Mouse (Mus musculus) E14TG2a.4 (cell line): ENCODE results near the gene Fiz1.

Source experiments
- H3K27me3 ChIP-seq: 2 replicates; pipeline ENCODE4 v1.6.1; 2014; ENCODE audit warnings: low read length, control low read depth; ENCODE audit not compliant: insufficient read depth
- H3K36me3 ChIP-seq: 2 replicates; pipeline ENCODE4 v1.6.1; 2014; ENCODE audit warnings: low read length, control low read depth; ENCODE audit not compliant: insufficient read depth
- H3K4me1 ChIP-seq: replicated peaks from 2 replicates; pipeline ENCODE4 v1.6.1; 2014; ENCODE audit warnings: low read depth, low read length, control low read depth
- H3K4me3 ChIP-seq: replicated peaks from 2 replicates; pipeline ENCODE4 v1.5.1; 2014; ENCODE audit warnings: mild to moderate bottlenecking, low read length
- H3K9me3 ChIP-seq: 2 replicates; pipeline ENCODE4 v1.6.1; 2014; ENCODE audit warnings: low read length, control low read depth
- CTCF ChIP-seq: conservative IDR thresholded peaks from 2 replicates; pipeline ENCODE4 v1.5.1; 2014; ENCODE audit warnings: low read length
- NANOG ChIP-seq: IDR thresholded peaks from 2 replicates; pipeline ENCODE4 v1.6.1; 2014; ENCODE audit warnings: borderline replicate concordance, low read length, mixed read lengths
- POU5F1 ChIP-seq: IDR thresholded peaks from 2 replicates; pipeline ENCODE4 v1.6.1; 2014; ENCODE audit warnings: low read length, borderline replicate concordance

The Fiz1 gene

DNA sequence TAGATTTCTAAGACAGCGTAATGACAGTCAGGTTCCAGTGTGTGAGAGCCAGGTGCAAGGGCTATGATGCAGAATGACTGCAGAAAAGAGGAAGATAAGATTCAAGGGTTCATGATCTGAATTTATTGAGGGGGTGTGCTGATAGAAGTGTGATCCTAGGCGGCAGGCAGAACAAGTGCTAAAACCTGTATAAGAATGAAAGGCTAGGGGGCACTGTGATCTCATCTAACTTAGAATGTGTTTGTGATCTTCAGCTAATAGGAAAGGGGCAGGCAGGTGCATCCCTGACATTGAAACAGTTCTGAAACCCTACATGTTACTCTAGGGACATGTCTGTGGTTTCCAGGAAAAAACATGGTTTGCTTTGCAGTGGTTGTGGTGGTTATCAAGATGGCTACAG is 31.6 kb upstream of the Fiz1 start:
- no peak overlapping the region for H3K4me3 ChIP-seq
- H3K36me3 ChIP-seq, result peaks cover 4% of the 10 kb centered on the region; the same call in 1 of the 2 replicates
- TF ChIP-seq POU5F1 (no peak), CTCF (peak; percentile 15; the same call in 1 of the 2 replicates)
- H3K4me1 ChIP-seq, result peaks cover 14% of the 10 kb centered on the region
- H3K9me3 ChIP-seq, result no peaks in the 10 kb centered on the region
- 0 out of 2 replicates have a peak, but pooled peaks cover 6% of the 10 kb centered on the region for H3K27me3 ChIP-seq

DNA sequence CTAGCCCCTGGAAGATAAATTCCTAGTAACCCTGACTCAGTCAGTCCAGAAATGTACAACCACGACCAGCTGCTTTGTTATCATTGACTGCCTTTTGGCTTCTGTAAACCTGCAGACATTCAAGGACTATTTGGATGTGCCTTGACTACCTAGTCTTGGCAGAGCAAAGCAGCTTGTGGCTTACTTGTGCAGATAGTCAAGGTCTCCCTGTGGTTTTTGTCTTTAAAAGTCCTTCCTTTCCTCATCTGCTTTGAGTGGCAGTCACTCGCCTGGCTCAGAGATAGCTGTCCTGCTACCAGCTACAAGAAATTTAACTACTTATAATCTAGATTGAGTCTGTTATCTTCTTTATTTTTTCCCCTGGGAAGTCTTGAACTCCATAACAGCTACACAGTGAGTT is 30.5 kb upstream of the Fiz1 start:
- Histone ChIP-seq H3K36me3 (peaks cover 4% of the 10 kb centered on the region; the same call in 1 of the 2 replicates), H3K4me3 (no peak overlapping the region), H3K9me3 (no peaks in the 10 kb centered on the region), H3K27me3 (0 out of 2 replicates have a peak, but pooled peaks cover 3% of the 10 kb centered on the region), H3K4me1 (peaks cover 6% of the 10 kb centered on the region)
- no peak for TF ChIP-seq NANOG

DNA sequence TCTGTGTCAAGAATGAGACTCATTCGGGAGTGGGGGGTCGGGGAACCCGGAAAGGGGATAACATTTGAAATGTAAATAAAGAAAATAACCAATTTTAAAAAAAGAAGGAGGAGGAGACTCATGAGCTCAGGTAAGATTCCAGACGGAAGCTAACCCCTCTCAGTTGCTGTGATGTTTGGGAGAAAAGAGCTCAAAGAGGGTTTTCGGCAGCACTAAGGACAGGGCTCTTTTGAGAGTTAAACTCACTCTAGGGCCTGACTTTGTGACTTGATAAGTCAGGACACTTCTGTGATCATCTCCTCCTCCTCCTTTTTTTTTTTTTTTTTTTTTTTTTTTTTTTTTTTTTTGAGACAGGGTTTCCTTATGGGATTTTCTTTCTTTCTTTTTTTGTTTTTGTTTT is 24.4 kb upstream of the Fiz1 start:
- H3K27me3 ChIP-seq, result peaks cover 12% of the 10 kb centered on the region; the same call in 1 of the 2 replicates
- no peaks in the 10 kb centered on the region for H3K9me3 ChIP-seq
- TF ChIP-seq POU5F1 (no peak), NANOG (no peak), CTCF (no peak)
- peaks cover 28% of the 10 kb centered on the region for H3K4me1 ChIP-seq
- peaks cover 4% of the 10 kb centered on the region; the same call in 1 of the 2 replicates for H3K36me3 ChIP-seq
- peak overlapping the region; percentile 90 for H3K4me3 ChIP-seq

DNA sequence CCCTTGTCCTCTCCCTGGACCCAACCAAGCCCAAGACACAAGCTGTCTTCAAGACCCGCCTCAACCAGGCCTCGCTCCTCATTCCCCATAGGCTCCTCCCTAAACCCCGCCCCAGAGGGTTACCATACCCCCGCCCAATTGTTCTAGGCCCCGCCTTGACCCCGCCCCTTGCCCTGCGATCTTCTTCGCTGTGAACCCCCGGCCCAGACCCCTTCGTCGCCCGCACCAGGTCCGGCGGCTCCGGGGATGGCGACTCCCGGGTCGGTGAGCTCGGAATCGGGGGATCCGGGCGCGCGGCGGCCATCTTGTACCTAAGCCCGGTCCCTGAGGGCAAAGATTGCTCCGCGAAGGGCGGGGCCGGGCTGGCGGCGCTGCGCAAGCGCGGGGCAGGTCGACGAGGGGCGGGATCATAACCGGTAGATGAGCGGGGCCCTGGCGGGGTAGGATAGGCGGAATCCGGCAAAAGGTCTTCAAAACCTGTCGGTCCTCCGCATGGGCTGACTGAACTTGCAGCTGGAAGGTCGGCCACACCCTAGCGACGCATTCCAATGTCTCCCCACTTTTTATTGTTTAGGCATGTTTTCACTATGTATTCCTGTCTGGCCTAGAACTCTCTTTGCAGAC is 23.7 kb upstream of the Fiz1 start, which contains the start of gene Zfp784:
TSS of gene Zfp784 (minus strand) at position 338 of the 624 bp plus-strand sequence.
- peaks cover 10% of the 10 kb centered on the region for H3K36me3 ChIP-seq
- H3K27me3 ChIP-seq, result peaks cover 19% of the 10 kb centered on the region
- H3K4me1 ChIP-seq, result peaks cover 28% of the 10 kb centered on the region
- peak within 1 kb of the TSS; percentile 90 for H3K4me3 ChIP-seq
- no peak for TF ChIP-seq POU5F1
- no peak for TF ChIP-seq CTCF
- no peak for TF ChIP-seq NANOG
- H3K9me3 ChIP-seq, result no peaks in the 10 kb centered on the region

DNA sequence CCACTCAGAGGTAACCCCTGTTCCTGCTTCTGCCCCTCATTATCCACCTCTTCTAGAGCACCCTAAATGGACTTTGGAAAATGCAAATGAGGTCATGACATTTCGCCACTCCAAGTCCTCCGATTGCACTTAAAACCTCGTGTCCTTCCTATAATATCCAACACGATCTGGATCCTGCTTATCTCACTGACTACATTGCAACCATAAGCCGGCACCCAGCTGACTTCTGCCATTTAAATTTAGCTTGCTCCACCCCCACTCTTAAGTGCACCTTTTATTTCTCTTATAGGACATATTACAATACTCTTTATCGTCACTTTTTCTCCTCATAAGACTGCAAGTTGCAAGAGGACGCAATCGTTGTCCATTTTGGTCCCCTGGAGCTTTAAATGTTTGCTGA is 23.0 kb upstream of the Fiz1 start:
- H3K27me3 ChIP-seq, result peaks cover 27% of the 10 kb centered on the region
- peak overlapping the region; percentile 90 for H3K4me3 ChIP-seq
- peaks cover 28% of the 10 kb centered on the region for H3K4me1 ChIP-seq
- H3K36me3 ChIP-seq, result peaks cover 17% of the 10 kb centered on the region
- H3K9me3 ChIP-seq, result no peaks in the 10 kb centered on the region
- no peak for TF ChIP-seq NANOG
- no peak for TF ChIP-seq CTCF
- TF ChIP-seq POU5F1, result no peak

DNA sequence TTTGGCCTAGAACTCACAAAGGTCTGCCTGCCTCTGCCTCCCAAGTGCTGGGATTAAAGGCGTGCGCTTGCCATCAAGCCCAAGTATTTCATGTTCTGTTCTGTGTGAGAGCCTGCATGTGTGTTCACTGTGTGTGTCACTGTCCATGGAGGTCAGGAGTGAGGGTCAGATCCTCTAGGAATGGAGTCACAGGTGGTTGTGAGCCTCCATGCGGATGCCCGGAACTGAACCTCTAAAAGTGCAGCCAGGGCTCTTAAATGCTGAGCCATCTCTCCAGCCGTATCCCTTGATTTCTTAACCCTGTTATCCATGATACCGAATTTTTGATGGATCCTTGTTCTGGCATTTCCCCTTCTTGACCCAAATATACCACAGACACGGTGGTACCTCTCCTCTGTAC is 22.5 kb upstream of the Fiz1 start:
- H3K36me3 ChIP-seq, result peaks cover 20% of the 10 kb centered on the region
- H3K9me3 ChIP-seq, result no peaks in the 10 kb centered on the region
- H3K4me3 ChIP-seq, result no peak overlapping the region
- peaks cover 32% of the 10 kb centered on the region for H3K4me1 ChIP-seq
- TF ChIP-seq NANOG, result no peak
- TF ChIP-seq CTCF, result no peak
- TF ChIP-seq POU5F1, result no peak
- H3K27me3 ChIP-seq, result peaks cover 31% of the 10 kb centered on the region

DNA sequence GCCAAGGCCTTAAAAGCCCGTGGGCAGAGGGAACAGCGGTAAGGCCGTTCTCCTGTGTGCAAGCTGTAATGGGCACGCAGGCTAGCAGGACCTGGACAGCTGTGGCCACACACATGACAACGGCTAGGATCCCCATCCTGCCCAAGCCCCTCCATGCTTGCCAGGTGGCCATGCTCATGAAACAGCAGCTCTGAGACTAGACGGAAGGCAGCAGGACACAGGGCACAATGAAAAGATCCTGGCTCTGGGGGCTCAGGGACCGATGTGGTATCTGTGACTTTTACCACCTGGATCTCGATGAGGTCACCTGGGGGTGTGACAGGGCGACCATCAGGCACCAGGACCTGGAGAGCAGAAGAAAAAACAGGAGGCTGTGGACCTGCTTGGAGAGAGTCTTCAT is 21.6 kb upstream of the Fiz1 start:
- peaks cover 38% of the 10 kb centered on the region for H3K4me1 ChIP-seq
- H3K4me3 ChIP-seq, result no peak overlapping the region
- TF ChIP-seq NANOG, result no peak
- TF ChIP-seq POU5F1, result no peak
- no peak for TF ChIP-seq CTCF
- H3K27me3 ChIP-seq, result peaks cover 39% of the 10 kb centered on the region
- no peaks in the 10 kb centered on the region for H3K9me3 ChIP-seq
- peaks cover 16% of the 10 kb centered on the region for H3K36me3 ChIP-seq

DNA sequence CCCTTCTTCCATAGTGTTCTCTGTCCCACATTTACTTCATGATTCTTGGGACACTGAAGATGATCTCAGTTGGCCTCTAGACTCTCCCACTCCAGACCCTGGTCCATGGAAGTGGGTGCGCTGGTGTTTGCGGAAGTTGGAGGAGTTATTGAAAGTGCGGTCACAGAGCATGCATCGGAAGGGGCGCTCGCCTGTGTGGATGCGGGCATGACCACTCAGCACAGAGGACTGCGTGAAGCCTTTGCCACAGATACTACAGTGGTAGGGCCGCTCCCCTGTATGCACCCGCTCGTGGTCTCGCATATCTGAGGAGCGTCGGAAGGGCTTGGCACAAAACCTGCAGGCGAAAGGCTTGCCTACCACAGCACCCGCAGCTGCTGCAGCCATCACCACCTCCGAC is 21.1 kb upstream of the Fiz1 start:
- H3K4me1 ChIP-seq, result peaks cover 42% of the 10 kb centered on the region
- H3K36me3 ChIP-seq, result peaks cover 16% of the 10 kb centered on the region
- peaks cover 44% of the 10 kb centered on the region for H3K27me3 ChIP-seq
- no peaks in the 10 kb centered on the region for H3K9me3 ChIP-seq
- H3K4me3 ChIP-seq, result no peak overlapping the region
- TF ChIP-seq NANOG (no peak), CTCF (no peak), POU5F1 (no peak)

DNA sequence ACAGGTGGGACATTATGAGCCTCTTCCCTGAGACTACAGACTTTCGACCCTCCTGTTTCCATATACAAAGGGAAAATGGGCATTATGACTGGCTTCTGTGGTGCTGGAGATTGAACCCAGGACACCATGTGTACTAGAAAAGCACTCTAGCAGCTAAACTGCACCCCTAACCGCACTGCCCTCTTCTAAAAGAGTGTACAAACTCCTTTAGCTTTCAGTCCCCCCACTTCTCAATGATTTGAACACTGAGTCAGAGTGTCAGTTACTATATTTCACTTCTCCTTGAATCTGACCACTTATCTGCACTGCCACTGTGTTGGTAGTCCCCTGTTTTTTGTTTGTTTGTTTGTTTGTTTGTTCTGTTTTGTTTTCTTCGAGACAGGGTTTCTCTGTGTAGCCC is 19.3 kb upstream of the Fiz1 start, which contains the start of gene 4632433K11Rik:
TSS of gene 4632433K11Rik (plus strand) at position 301 of the 400 bp plus-strand sequence.
- Histone ChIP-seq H3K36me3 (peaks cover 24% of the 10 kb centered on the region), H3K4me3 (no peak within 1 kb of the TSS), H3K4me1 (peaks cover 46% of the 10 kb centered on the region), H3K27me3 (peaks cover 61% of the 10 kb centered on the region), H3K9me3 (no peaks in the 10 kb centered on the region)
- TF ChIP-seq NANOG, result no peak
- no peak for TF ChIP-seq CTCF
- no peak for TF ChIP-seq POU5F1
